Mouse (Mus musculus): Measurements from ENCODE around the gene Gm9732. TPM values are rescaled to one million over a fixed set of nuclear protein-coding genes. Genes with fewer than 3 reads are reported as not detected.

Gm9732 gene
- total RNA-seq, 4 experiments from 2014 or later = not detected

Other genes starting within 250 kb of the Gm9732 start
- gene Gm8094, start 198.4 kb upstream of the Gm9732 start, total RNA-seq (2022) = not detected
- not detected for gene Gm8104, start 174.4 kb upstream of the Gm9732 start, total RNA-seq (2022)
- not detected for gene Gm7233, start 95.2 kb upstream of the Gm9732 start, total RNA-seq (2022)
- not detected for gene Gm8122, start 39.7 kb upstream of the Gm9732 start, total RNA-seq (2022)
- not detected for gene Gm8126, start 16.4 kb upstream of the Gm9732 start, total RNA-seq (2022)
- not detected for gene Gm8127, start 18.8 kb downstream of the Gm9732 start, total RNA-seq (2022)
- not detected for gene 1700001F09Rik, start 72.8 kb downstream of the Gm9732 start, total RNA-seq (2022)
- gene Gm8138, start 141.3 kb downstream of the Gm9732 start, total RNA-seq (2022) = not detected